Mouse (Mus musculus) CH12.LX (cell line): Measurements from ENCODE around the gene Erbb3. TPM values are rescaled to one million over a fixed set of nuclear protein-coding genes. Genes with fewer than 3 reads are reported as not detected.
A peak's percentile ranks its signal among the peaks of the same experiment; 100 is the strongest.
"Not testable (repeated sequence)": the region's sequence is repeated elsewhere in the genome, so short reads cannot be mapped to it uniquely, and the experiment has no call there.

Experiments used
- DNase-seq: peaks from one replicate; pipeline ENCODE4 v3.0.0-alpha.2; 2013; ENCODE audit errors: extremely low read depth
- H3K27ac ChIP-seq: 2 replicates; pipeline ENCODE4 v1.5.1; 2012; ENCODE audit warnings: low read depth, mild to moderate bottlenecking, control low read depth, moderate library complexity; ENCODE audit not compliant: insufficient read depth
- H3K27me3 ChIP-seq: replicated peaks from 2 replicates; pipeline ENCODE3; 2012; ENCODE audit warnings: inconsistent platforms
- H3K36me3 ChIP-seq, 2 experiments: replicated peaks in 1 of 2; 2 replicates each; pipeline versions ENCODE3 to v1.6.1; 2012; ENCODE audit warnings: inconsistent platforms in 1 of 2, low read length in 1 of 2, mild to moderate bottlenecking in 1 of 2, mixed read lengths in 1 of 2, moderate library complexity in 1 of 2; ENCODE audit not compliant: control insufficient read depth in 1 of 2, insufficient read depth in 1 of 2
- H3K4me1 ChIP-seq, 2 experiments: 2 replicates each; pipeline ENCODE4 v1.6.1; 2012; ENCODE audit warnings: inconsistent platforms in 1 of 2, moderate library complexity in 1 of 2; ENCODE audit not compliant: insufficient read depth in 2 of 2, control insufficient read depth in 1 of 2
- H3K4me2 ChIP-seq: 2 replicates; pipeline ENCODE4 v1.6.1; 2012; ENCODE audit warnings: low read depth, mild to moderate bottlenecking, control low read depth; ENCODE audit not compliant: poor library complexity, insufficient read depth, severe bottlenecking
- H3K4me3 ChIP-seq, 3 experiments: fragments of 150-350 bp in 1 of 3; sonication (generic) in 1 of 3; replicated peaks in 1 of 3; 2 replicates each; pipeline versions ENCODE3 to v1.5.1; 2011 to 2012; ENCODE audit warnings: low read depth in 2 of 3, low read length in 2 of 3, mild to moderate bottlenecking in 2 of 3, moderate library complexity in 2 of 3, control low read depth in 1 of 3, improper control_type of control experiment in 1 of 3, inconsistent platforms in 1 of 3, mixed read lengths in 1 of 3; ENCODE audit not compliant: poor library complexity in 1 of 3
- H3K79me2 ChIP-seq: replicated peaks from 2 replicates; pipeline ENCODE4 v1.6.1; 2012; ENCODE audit warnings: mild to moderate bottlenecking, moderate library complexity; ENCODE audit not compliant: control insufficient read depth, poor library complexity, insufficient read depth, severe bottlenecking; ENCODE audit errors: extremely low read depth
- H3K9ac ChIP-seq: 2 replicates; pipeline ENCODE4 v1.6.1; 2012; ENCODE audit warnings: low read depth, mild to moderate bottlenecking, control low read depth, moderate library complexity; ENCODE audit not compliant: insufficient read depth
- H3K9me3 ChIP-seq: replicated peaks from 2 replicates; pipeline ENCODE3; 2012; ENCODE audit warnings: low read length, inconsistent platforms, mixed read lengths
- CTCF ChIP-seq, 2 experiments: IDR thresholded peaks in 1 of 2; conservative IDR thresholded peaks in 1 of 2; 2 replicates each; pipeline ENCODE4 v1.5.1; 2011 to 2012; ENCODE audit warnings: low read depth in 2 of 2, low read length in 2 of 2, improper control_type of control experiment in 1 of 2, inconsistent platforms in 1 of 2, mild to moderate bottlenecking in 1 of 2, moderate library complexity in 1 of 2
- MAX ChIP-seq: IDR thresholded peaks from 2 replicates; pipeline ENCODE4 v1.6.1; 2011; ENCODE audit warnings: low read length, improper control_type of control experiment
- MAZ ChIP-seq: IDR thresholded peaks from 2 replicates; pipeline ENCODE4 v1.6.1; 2012; ENCODE audit warnings: low read depth, mild to moderate bottlenecking, inconsistent platforms, low read length, improper control_type of control experiment, moderate library complexity
- MXI1 ChIP-seq: IDR thresholded peaks from 2 replicates; pipeline ENCODE4 v1.6.1; 2011; ENCODE audit warnings: mild to moderate bottlenecking, low read depth, low read length, improper control_type of control experiment
- POLR2AphosphoS2 ChIP-seq: IDR thresholded peaks from 2 replicates; pipeline ENCODE4 v1.6.1; 2011; ENCODE audit warnings: low read depth, low read length, improper control_type of control experiment
- UBTF ChIP-seq: IDR thresholded peaks from 2 replicates; pipeline ENCODE4 v1.6.1; 2012; ENCODE audit warnings: low read depth, mild to moderate bottlenecking, inconsistent platforms, low read length, improper control_type of control experiment, moderate library complexity
- dilution Hi-C: fragments of 300-500 bp; cut with MboI; formaldehyde crosslinking; loops from 2 replicates; pipeline ENCODE4 v1.14.3; 2020; ENCODE audit warnings: low sequenced_read_pairs; ENCODE audit not compliant: extremely low pct_unique_long_range_greater_than_20kb, extremely low pct_ligation_motif_present
- in situ Hi-C: fragments of 300-500 bp; cut with MboI; formaldehyde crosslinking; loops from 3 replicates; pipeline ENCODE4 v1.14.3; 2019; ENCODE audit warnings: low sequenced_read_pairs, low pct_ligation_motif_present, low pct_unique_long_range_greater_than_20kb, mixed read lengths
- polyA plus RNA-seq: library from polyadenylated mRNA; unstranded; fragments of >175 nt; gene quantifications from 2 replicates; pipeline ENCODE4 v1.2.1, GENCODE M21; 2012; ENCODE audit warnings: low read depth; ENCODE audit not compliant: insufficient read length
- total RNA-seq, 2 experiments: library from RNA; depleted of rRNA; stranded (reverse); fragments of 300-350 nt in 1 of 2; fragments of >200 nt in 1 of 2; gene quantifications; 2 replicates each; pipeline ENCODE4 v1.2.3; 2012 to 2014

The Erbb3 gene
- total and polyA plus RNA-seq, 3 experiments, result 7.7 to 12.6 (median 11.3) TPM

DNA sequence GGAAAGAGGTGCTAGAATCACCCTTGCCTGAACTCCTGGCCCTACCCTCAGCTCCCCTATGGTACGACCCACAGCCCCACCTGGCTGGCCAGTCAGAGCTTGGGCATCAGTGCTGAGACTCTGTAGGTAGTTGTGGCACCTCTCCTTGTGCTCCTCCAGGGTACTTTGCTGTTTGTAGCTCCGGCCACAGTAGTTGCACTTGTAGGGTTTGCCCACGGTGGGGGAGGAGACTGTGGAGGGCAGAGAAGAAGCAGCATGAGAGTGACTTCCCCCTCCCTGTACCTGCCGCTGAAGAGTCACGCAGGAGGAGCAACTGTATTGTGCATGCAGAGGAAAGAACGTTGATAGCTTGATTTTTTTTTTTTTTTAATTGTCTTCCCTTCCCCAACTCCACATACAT is 47.1 kb upstream of the Erbb3 start:
- peaks cover 6 to 9% of the 10 kb centered on the region in 2 experiments for H3K4me1 ChIP-seq
- H3K4me3 ChIP-seq, result no peak overlapping the region
- H3K9ac ChIP-seq, result no peak overlapping the region
- H3K9me3 ChIP-seq, result no peaks in the 10 kb centered on the region
- no peaks in the 10 kb centered on the region for H3K79me2 ChIP-seq
- 0 out of 2 replicates have a peak overlapping the region, but pooled peaks have one; percentile 2 for H3K4me2 ChIP-seq
- dilution Hi-C loops (no loop called here), in situ Hi-C loops (no loop called here)
- no peak for TF ChIP-seq MAZ
- H3K36me3 ChIP-seq, result peaks cover 0 to 4% of the 10 kb centered on the region in 2 experiments
- H3K27ac ChIP-seq, result no peak overlapping the region
- no peak for DNase-seq
- H3K27me3 ChIP-seq, result no peaks in the 10 kb centered on the region

DNA sequence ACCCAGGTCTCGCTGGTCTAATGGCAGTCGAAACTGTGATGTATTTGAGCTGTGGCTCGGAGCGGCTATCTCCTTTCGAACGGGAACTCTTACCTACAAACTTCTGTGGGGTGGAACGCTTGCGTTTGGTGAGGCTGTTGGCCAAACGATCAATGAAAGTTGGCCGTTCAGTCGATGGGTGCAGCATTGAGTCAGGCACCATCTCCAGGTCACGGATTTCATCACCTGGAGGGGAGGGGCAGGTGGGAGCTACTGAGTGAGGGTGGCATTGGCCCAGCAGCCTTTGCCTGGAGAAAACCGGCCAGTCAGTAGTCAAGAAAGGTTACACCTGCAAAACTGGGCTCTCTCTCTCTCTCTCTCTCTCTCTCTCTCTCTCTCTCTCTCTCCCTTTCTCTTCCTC is 46.2 kb upstream of the Erbb3 start:
- no peak overlapping the region for H3K4me2 ChIP-seq
- H3K4me1 ChIP-seq, result peaks cover 6 to 9% of the 10 kb centered on the region in 2 experiments
- no peak overlapping the region for H3K27ac ChIP-seq
- no peak overlapping the region for H3K9ac ChIP-seq
- TF ChIP-seq MXI1 (no peak), CTCF (conservative IDR thresholded peaks at IDR 0.05 in 1 of 2, IDR thresholded peaks at IDR 0.05 in 1 of 2; ENCODE audit: low read depth in 2 of 2, low read length in 2 of 2) (no peak), POLR2AphosphoS2 (no peak)
- no peaks in the 10 kb centered on the region for H3K79me2 ChIP-seq
- no peak for DNase-seq
- in situ Hi-C loops (no loop called here), dilution Hi-C loops (no loop called here)
- H3K27me3 ChIP-seq, result no peaks in the 10 kb centered on the region
- no peaks in the 10 kb centered on the region for H3K9me3 ChIP-seq
- no peak overlapping the region for H3K4me3 ChIP-seq
- H3K36me3 ChIP-seq, result peaks cover 0 to 4% of the 10 kb centered on the region in 2 experiments

DNA sequence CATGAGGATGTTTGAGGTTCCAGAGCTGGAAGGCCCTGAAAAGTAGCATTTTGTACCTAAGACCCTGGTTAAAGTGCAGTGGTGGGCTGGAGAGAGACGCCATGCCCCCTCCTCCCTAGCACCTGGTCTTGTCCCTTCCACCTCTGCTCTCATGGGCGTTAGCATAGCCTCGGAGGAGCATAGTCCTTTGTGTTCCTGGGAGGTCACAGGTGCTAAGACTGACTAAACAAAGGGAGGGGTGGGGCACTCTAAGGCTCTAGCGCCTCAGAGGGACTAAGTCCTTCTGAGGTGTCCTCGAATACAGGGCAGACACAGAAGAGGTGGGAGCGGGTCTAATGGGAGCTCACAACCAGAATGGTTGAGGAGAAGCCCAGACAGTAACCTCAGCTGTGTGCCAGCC is 42.1 kb upstream of the Erbb3 start:
- Histone ChIP-seq H3K9me3 (no peaks in the 10 kb centered on the region), H3K4me3 (no peak overlapping the region), H3K36me3 (peaks cover 0 to 2% of the 10 kb centered on the region in 2 experiments), H3K79me2 (no peaks in the 10 kb centered on the region), H3K27me3 (no peaks in the 10 kb centered on the region), H3K4me1 (peaks cover 5 to 6% of the 10 kb centered on the region in 2 experiments), H3K27ac (no peak overlapping the region), H3K4me2 (no peak overlapping the region), H3K9ac (no peak overlapping the region)
- TF ChIP-seq MAX, result no peak
- no peak for TF ChIP-seq MAZ
- no peak for TF ChIP-seq UBTF
- no peak for DNase-seq
- in situ Hi-C loops, result no loop called here
- dilution Hi-C loops, result no loop called here

DNA sequence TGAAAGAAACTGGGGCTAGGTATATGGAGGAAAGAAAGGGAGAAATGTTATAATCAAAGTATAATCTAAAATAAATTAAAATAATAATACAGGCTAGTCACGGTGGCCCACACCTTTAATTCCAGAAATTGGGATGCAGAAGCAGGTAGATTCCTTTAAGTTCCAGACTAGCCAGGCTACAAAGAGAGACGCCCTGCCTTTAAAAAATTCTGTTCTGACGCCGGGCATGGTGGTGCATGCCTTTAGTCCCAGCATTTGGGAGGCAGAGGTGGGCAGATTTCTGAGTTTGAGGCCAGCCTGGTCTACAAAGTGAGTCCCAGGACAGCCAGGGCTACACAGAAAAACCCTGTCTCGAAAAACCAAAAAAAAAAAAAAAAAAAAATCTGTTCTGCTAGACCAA is 40.9 kb upstream of the Erbb3 start:
- dilution Hi-C loops, in situ Hi-C loops, H3K4me1 ChIP-seq, H3K9ac ChIP-seq, DNase-seq, H3K4me3 ChIP-seq, H3K4me2 ChIP-seq, H3K9me3 ChIP-seq, H3K27me3 ChIP-seq, H3K79me2 ChIP-seq, H3K27ac ChIP-seq, H3K36me3 ChIP-seq: not testable (repeated sequence)
